Mouse (Mus musculus): Measurements from ENCODE around the gene Gm6176.
"Not testable (repeated sequence)": the region's sequence is repeated elsewhere in the genome, so short reads cannot be mapped to it uniquely, and the experiment has no call there.

The Gm6176 gene

GRCm38 (mm10) chr7:22056205-22056604, at the start of gene Gm6176:
TSS of gene Gm6176 (minus strand) at chr7:22056305.
- not testable (repeated sequence) for DNase-seq (ENCODE audit: low spot score)

GRCm38 (mm10) chr7:22068757-22069156, 12.7 kb upstream of the Gm6176 start, which contains the start of gene Vmn1r139:
TSS of gene Vmn1r139 (plus strand) at chr7:22069057.
- DNase-seq (ENCODE audit: low spot score): not testable (repeated sequence)

GRCm38 (mm10) chr7:22028797-22029196, 27.3 kb downstream of the Gm6176 start, which contains the start of gene Vmn1r138:
TSS of gene Vmn1r138 (minus strand) at chr7:22028897.
- DNase-seq (ENCODE audit: low spot score): not testable (repeated sequence)
